Mouse (Mus musculus) liver, postnatal 0 days (tissue): ENCODE results near the gene Ahdc1.

Experiments used
- CTCF ChIP-seq: sonication (generic); IDR thresholded peaks from 2 replicates; pipeline ENCODE4 v1.5.1; 2016; ENCODE audit warnings: antibody characterized with exemption, low read depth
- EP300 ChIP-seq: IDR thresholded peaks from 2 replicates; pipeline ENCODE4 v1.6.1; 2016; ENCODE audit warnings: antibody characterized with exemption, low read depth, mild to moderate bottlenecking

DNA sequence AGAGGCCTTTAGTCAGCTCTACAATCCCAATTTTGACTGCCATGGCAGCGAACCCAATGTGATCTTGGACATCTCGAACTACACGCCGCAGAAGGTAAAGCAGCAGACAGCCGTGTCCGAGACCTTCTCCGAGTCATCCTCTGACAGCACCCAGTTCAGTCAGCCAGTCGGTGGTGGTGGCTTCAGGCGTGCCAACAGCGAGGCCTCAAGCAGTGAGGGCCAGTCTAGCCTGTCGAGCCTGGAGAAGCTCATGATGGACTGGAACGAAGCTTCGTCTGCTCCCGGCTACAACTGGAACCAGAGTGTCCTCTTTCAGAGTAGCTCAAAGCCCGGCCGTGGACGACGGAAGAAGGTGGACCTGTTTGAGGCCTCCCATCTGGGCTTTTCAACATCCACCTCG is 53.7 kb downstream of the Ahdc1 start:
- no peak for TF ChIP-seq CTCF
- TF ChIP-seq EP300, result no peak
